Mouse (Mus musculus): ENCODE results near the gene Fam129a.

Fam129a gene

GRCm38 (mm10) chr1:151682896-151683295, 111.9 kb downstream of the Fam129a start:
- Histone ChIP-seq H3K27me3 (ENCODE audit: insufficient read depth, low read length) (no peaks in the 10 kb centered on the region), H3K36me3 (ENCODE audit: insufficient read depth, low read length) (no peaks in the 10 kb centered on the region), H3K9me3 (ENCODE audit: low read length) (no peaks in the 10 kb centered on the region), H3K4me3 (replicated peaks; ENCODE audit: low read length) (no peak overlapping the region), H3K4me1 (replicated peaks; ENCODE audit: low read depth, low read length) (peaks cover 44% of the 10 kb centered on the region)
- TF ChIP-seq NANOG (IDR thresholded peaks at IDR 0.05; ENCODE audit: borderline replicate concordance, low read length): no peak
- TF ChIP-seq POU5F1 (IDR thresholded peaks at IDR 0.05; ENCODE audit: borderline replicate concordance, low read length): no peak
- no peak for TF ChIP-seq CTCF (conservative IDR thresholded peaks at IDR 0.05; ENCODE audit: low read length)

GRCm38 (mm10) chr1:151684451-151684892, 113.5 kb downstream of the Fam129a start:
- no peaks in the 10 kb centered on the region for H3K36me3 ChIP-seq (ENCODE audit: insufficient read depth, low read length)
- H3K4me3 ChIP-seq (replicated peaks; ENCODE audit: low read length): no peak overlapping the region
- no peaks in the 10 kb centered on the region for H3K27me3 ChIP-seq (ENCODE audit: insufficient read depth, low read length)
- TF ChIP-seq CTCF (conservative IDR thresholded peaks at IDR 0.05; ENCODE audit: low read length): no peak
- no peak for TF ChIP-seq POU5F1 (IDR thresholded peaks at IDR 0.05; ENCODE audit: borderline replicate concordance, low read length)
- no peak for TF ChIP-seq NANOG (IDR thresholded peaks at IDR 0.05; ENCODE audit: borderline replicate concordance, low read length)
- no peaks in the 10 kb centered on the region for H3K9me3 ChIP-seq (ENCODE audit: low read length)
- peaks cover 44% of the 10 kb centered on the region for H3K4me1 ChIP-seq (replicated peaks; ENCODE audit: low read depth, low read length)

- H3K4me1 ChIP-seq (replicated peaks; ENCODE audit: low read depth, low read length): peaks cover 43% of the 10 kb centered on the region
- TF ChIP-seq POU5F1 (IDR thresholded peaks at IDR 0.05; ENCODE audit: borderline replicate concordance, low read length): no peak
- TF ChIP-seq NANOG (IDR thresholded peaks at IDR 0.05; ENCODE audit: borderline replicate concordance, low read length): no peak
- TF ChIP-seq CTCF (conservative IDR thresholded peaks at IDR 0.05; ENCODE audit: low read length): no peak
- H3K36me3 ChIP-seq (ENCODE audit: insufficient read depth, low read length): no peaks in the 10 kb centered on the region
Measured at GRCm38 (mm10) chr1:151684978-151685377, 114.0 kb downstream of the Fam129a start.

GRCm38 (mm10) chr1:151685666-151686309, 114.8 kb downstream of the Fam129a start:
- H3K4me3 ChIP-seq (replicated peaks; ENCODE audit: low read length): peak overlapping the region; percentile 39
- no peaks in the 10 kb centered on the region for H3K27me3 ChIP-seq (ENCODE audit: insufficient read depth, low read length)
- H3K36me3 ChIP-seq (ENCODE audit: insufficient read depth, low read length): no peaks in the 10 kb centered on the region
- no peak for TF ChIP-seq POU5F1 (IDR thresholded peaks at IDR 0.05; ENCODE audit: borderline replicate concordance, low read length)
- TF ChIP-seq NANOG (IDR thresholded peaks at IDR 0.05; ENCODE audit: borderline replicate concordance, low read length): no peak
- TF ChIP-seq CTCF (conservative IDR thresholded peaks at IDR 0.05; ENCODE audit: low read length): no peak
- peaks cover 37% of the 10 kb centered on the region for H3K4me1 ChIP-seq (replicated peaks; ENCODE audit: low read depth, low read length)
- H3K9me3 ChIP-seq (ENCODE audit: low read length): no peaks in the 10 kb centered on the region

More at GRCm38 (mm10) chr1:151684978-151685377, 114.0 kb downstream of the Fam129a start:
- Histone ChIP-seq H3K9me3 (ENCODE audit: low read length) (no peaks in the 10 kb centered on the region), H3K4me3 (replicated peaks; ENCODE audit: low read length) (no peak overlapping the region), H3K27me3 (ENCODE audit: insufficient read depth, low read length) (no peaks in the 10 kb centered on the region)

- Histone ChIP-seq H3K4me3 (replicated peaks; ENCODE audit: low read length) (no peak overlapping the region), H3K27me3 (ENCODE audit: insufficient read depth, low read length) (no peaks in the 10 kb centered on the region), H3K9me3 (ENCODE audit: low read length) (no peaks in the 10 kb centered on the region), H3K36me3 (ENCODE audit: insufficient read depth, low read length) (no peaks in the 10 kb centered on the region), H3K4me1 (replicated peaks; ENCODE audit: low read depth, low read length) (peaks cover 37% of the 10 kb centered on the region)
- no peak for TF ChIP-seq POU5F1 (IDR thresholded peaks at IDR 0.05; ENCODE audit: borderline replicate concordance, low read length)
- no peak for TF ChIP-seq NANOG (IDR thresholded peaks at IDR 0.05; ENCODE audit: borderline replicate concordance, low read length)
- TF ChIP-seq CTCF (conservative IDR thresholded peaks at IDR 0.05; ENCODE audit: low read length): no peak
Measured at GRCm38 (mm10) chr1:151686696-151687095, 115.7 kb downstream of the Fam129a start.

- Histone ChIP-seq H3K9me3 (ENCODE audit: low read length) (no peaks in the 10 kb centered on the region), H3K4me3 (replicated peaks; ENCODE audit: low read length) (no peak overlapping the region), H3K27me3 (ENCODE audit: insufficient read depth, low read length) (no peaks in the 10 kb centered on the region), H3K36me3 (ENCODE audit: insufficient read depth, low read length) (no peaks in the 10 kb centered on the region), H3K4me1 (replicated peaks; ENCODE audit: low read depth, low read length) (peaks cover 38% of the 10 kb centered on the region)
- TF ChIP-seq POU5F1 (IDR thresholded peaks at IDR 0.05; ENCODE audit: borderline replicate concordance, low read length) (no peak), NANOG (IDR thresholded peaks at IDR 0.05; ENCODE audit: borderline replicate concordance, low read length) (no peak), CTCF (conservative IDR thresholded peaks at IDR 0.05; ENCODE audit: low read length) (no peak)
Measured at GRCm38 (mm10) chr1:151689032-151689431, 118.0 kb downstream of the Fam129a start.

- no peaks in the 10 kb centered on the region for H3K36me3 ChIP-seq (ENCODE audit: insufficient read depth, low read length)
- H3K4me1 ChIP-seq (replicated peaks; ENCODE audit: low read depth, low read length): peaks cover 33% of the 10 kb centered on the region
- H3K27me3 ChIP-seq (ENCODE audit: insufficient read depth, low read length): no peaks in the 10 kb centered on the region
- H3K4me3 ChIP-seq (replicated peaks; ENCODE audit: low read length): no peak overlapping the region
- TF ChIP-seq NANOG (IDR thresholded peaks at IDR 0.05; ENCODE audit: borderline replicate concordance, low read length): no peak
- no peak for TF ChIP-seq CTCF (conservative IDR thresholded peaks at IDR 0.05; ENCODE audit: low read length)
- no peak for TF ChIP-seq POU5F1 (IDR thresholded peaks at IDR 0.05; ENCODE audit: borderline replicate concordance, low read length)
- H3K9me3 ChIP-seq (ENCODE audit: low read length): no peaks in the 10 kb centered on the region
Measured at GRCm38 (mm10) chr1:151689561-151689960, 118.6 kb downstream of the Fam129a start.

GRCm38 (mm10) chr1:151690061-151690460, 119.1 kb downstream of the Fam129a start:
- Histone ChIP-seq H3K27me3 (ENCODE audit: insufficient read depth, low read length) (no peaks in the 10 kb centered on the region), H3K9me3 (ENCODE audit: low read length) (no peaks in the 10 kb centered on the region), H3K4me1 (replicated peaks; ENCODE audit: low read depth, low read length) (peaks cover 28% of the 10 kb centered on the region), H3K36me3 (ENCODE audit: insufficient read depth, low read length) (no peaks in the 10 kb centered on the region), H3K4me3 (replicated peaks; ENCODE audit: low read length) (no peak overlapping the region)
- TF ChIP-seq NANOG (IDR thresholded peaks at IDR 0.05; ENCODE audit: borderline replicate concordance, low read length) (no peak), CTCF (conservative IDR thresholded peaks at IDR 0.05; ENCODE audit: low read length) (no peak), POU5F1 (IDR thresholded peaks at IDR 0.05; ENCODE audit: borderline replicate concordance, low read length) (no peak)

All from E14TG2a.4 (cell line).